Comparison of ENCODE assay signal across 30 mouse cellular contexts in genomic region chr2:134756086-134756485, GRCm38 (mm10). TPM values are rescaled to one million over a fixed set of nuclear protein-coding genes. Genes with fewer than 3 reads are reported as not detected.
DNase-seq lines count a peak whose midpoint lies in the region; ATAC-seq and TF ChIP-seq lines count a peak whose summit lies in the region.
"Had no signal": no experiment of that assay in that cellular context is flagged by ENCODE, and none has a peak within 500 bp of the region (broad histone marks: within the 10 kb centered on the region; RNA-seq: fewer than 3 reads in every experiment).

No protein-coding gene starts in this region.

- TF ChIP-seq CTCF in kidney, adult 2 months (conservative IDR thresholded peaks at IDR 0.05; ENCODE audit: insufficient read depth, insufficient read length, low read depth, low read length) = no peak

- no peaks in the 10 kb centered on the region for H3K4me1 ChIP-seq in kidney, adult 2 months (ENCODE audit: control insufficient read depth, insufficient read depth, low read length)
- no peaks in the 10 kb centered on the region for H3K4me1 ChIP-seq in kidney, embryonic 15.5 days
- H3K4me1 ChIP-seq: heart, embryonic 13.5 days; neural tube, embryonic 12.5 days; stomach, embryonic 15.5 days had no signal

- H3K4me2 ChIP-seq in kidney, embryonic 15.5 days = no peak overlapping the region
- H3K4me2 ChIP-seq: heart, embryonic 13.5 days; hindbrain, embryonic 14.5 days; liver, embryonic 11.5 days; midbrain, embryonic 11.5 days; neural tube, embryonic 12.5 days; stomach, embryonic 15.5 days had no signal

- no peaks in the 10 kb centered on the region for H3K27me3 ChIP-seq in kidney, adult 2 months (replicated peaks; ENCODE audit: control insufficient read depth, insufficient read depth, low read length)
- no peaks in the 10 kb centered on the region for H3K27me3 ChIP-seq in kidney, embryonic 15.5 days
- H3K27me3 ChIP-seq: heart, embryonic 13.5 days; neural tube, embryonic 12.5 days; stomach, embryonic 15.5 days had no signal

- WGBS in kidney, adult 2 months = 48% methylated on average over 1 of the region's 1 CpGs
- WGBS in kidney, embryonic 15.5 days = 63% methylated on average over 1 of the region's 1 CpGs

- TF ChIP-seq POLR2A in kidney, adult 2 months (IDR thresholded peaks at IDR 0.05; ENCODE audit: low read depth, low read length) = no peak

- no peaks in the 10 kb centered on the region for H3K36me3 ChIP-seq in kidney, adult 2 months (ENCODE audit: control insufficient read depth, insufficient read depth, low read length)
- no peaks in the 10 kb centered on the region for H3K36me3 ChIP-seq in kidney, embryonic 15.5 days
- H3K36me3 ChIP-seq: G1E; heart, embryonic 13.5 days; neural tube, embryonic 12.5 days; stomach, embryonic 15.5 days had no signal

- no peak overlapping the region for H3K9ac ChIP-seq in kidney, embryonic 15.5 days
- H3K9ac ChIP-seq: heart, embryonic 13.5 days; hindbrain, embryonic 14.5 days; neural tube, embryonic 12.5 days; stomach, embryonic 15.5 days had no signal

- ATAC-seq in kidney, embryonic 15.5 days (replicated peaks; ENCODE audit: low FRiP score) = no peak
- ATAC-seq in granulocyte monocyte progenitor cell, adult 5-6 weeks (replicated peaks; ENCODE audit: poor library complexity, severe bottlenecking) = peak; percentile 97
- ATAC-seq: forebrain, embryonic 14.5 days; inflammation-experienced regulatory T-cells, adult 6 months; midbrain, embryonic 16.5 days had no signal

- H3K27ac ChIP-seq in kidney, adult 2 months (ENCODE audit: insufficient read depth, low read depth, low read length) = no peak overlapping the region
- no peak overlapping the region for H3K27ac ChIP-seq in kidney, embryonic 15.5 days
- H3K27ac ChIP-seq: heart, embryonic 13.5 days; hindbrain, embryonic 14.5 days; macrophage; neural tube, embryonic 12.5 days; stomach, embryonic 15.5 days had no signal

- peak; percentile 4 for DNase-seq in kidney, adult 2 months
- peak; percentile 8 for DNase-seq in lung, postnatal 25 days (ENCODE audit: low spot score)
- DNase-seq in lung, adult 18-20 months = no peak
- peak; percentile 12 for DNase-seq in skeletal muscle tissue, adult 2 months (ENCODE audit: low read depth, low spot score)
- no peak for DNase-seq in layer of hippocampus, postnatal 10 days (ENCODE audit: low spot score in 2 of 2)
- no peak for DNase-seq in layer of hippocampus, adult 18-20 months (ENCODE audit: low spot score in 2 of 2)
- DNase-seq: adrenal gland, postnatal 25 days; cerebellum, adult 11-12 months; cerebellum, adult 9-11 months; gastrocnemius, postnatal 25 days; heart, postnatal 10 days; kidney, adult 11 months; kidney, postnatal 10 days; layer of hippocampus, adult 9-11 months; lung, adult 2 months had no signal

- no peak overlapping the region for H3K4me3 ChIP-seq in kidney, adult 2 months (ENCODE audit: insufficient read depth, low read depth, low read length)
- H3K4me3 ChIP-seq in kidney, embryonic 15.5 days (replicated peaks) = no peak overlapping the region
- H3K4me3 ChIP-seq: erythroblast, embryonic 14.5 days; heart, embryonic 13.5 days; myocyte; neural tube, embryonic 12.5 days; stomach, embryonic 15.5 days had no signal

- H3K9me3 ChIP-seq in kidney, embryonic 15.5 days (replicated peaks) = no peaks in the 10 kb centered on the region
- H3K9me3 ChIP-seq: G1E; heart, embryonic 13.5 days; neural tube, embryonic 12.5 days; stomach, embryonic 15.5 days had no signal

RNA-seq across cellular contexts. Expression of gene Plcb1, which starts 29.8 kb away (rescaled TPM):
- 4.4 and 5.0 TPM in 2 replicates for polyA plus RNA-seq in kidney, adult 2 months (2012; rRNA removed)
- polyA plus RNA-seq in kidney, embryonic 15.5 days (2015; fragmentation: Nextera tagmentation; extraction: Ambion mirVana) = 29.5 and 30.1 TPM in 2 replicates
- total RNA-seq in granulocyte monocyte progenitor cell, adult 5-6 weeks (2014; fragmentation: Nextera tagmentation) = 7.9 and 9.6 TPM in 2 replicates
- 5.5 and 8.2 TPM in 2 replicates for total RNA-seq in granulocyte monocyte progenitor cell, adult 5-6 weeks (2017)
- 100 to 1,000 TPM in 1 of 2 experiments, 10 to 100 TPM in 1; 98.5 to 100 TPM for total RNA-seq in layer of hippocampus, postnatal 10 days (2021)
- total RNA-seq in layer of hippocampus, adult 18-20 months (2021) = 100 to 1,000 TPM; 132 to 143 TPM
- polyA plus RNA-seq: erythroblast, embryonic 14.5 days; G1E had no signal

Comparison
In these comparisons a context has a peak if more than half of its experiments do, and no peak if none do; other contexts are left out.
1. DNase-seq: peak in kidney, adult 2 months (single experiment), lung, postnatal 25 days (single experiment) and skeletal muscle tissue, adult 2 months (single experiment); none in lung, adult 18-20 months (0 of 2), layer of hippocampus, postnatal 10 days (0 of 2) and layer of hippocampus, adult 18-20 months (0 of 2).
2. RNA of gene Plcb1, which starts 29.8 kb away (total RNA-seq): 132 to 143 TPM in layer of hippocampus, adult 18-20 months and 98.5 to 100 TPM in layer of hippocampus, postnatal 10 days; 5.5 to 9.6 TPM in granulocyte monocyte progenitor cell, adult 5-6 weeks; every median in the first group is over 4 times any median in the second.